Mouse (Mus musculus): ENCODE measurements around the gene Vwce.

The Vwce gene

DNA sequence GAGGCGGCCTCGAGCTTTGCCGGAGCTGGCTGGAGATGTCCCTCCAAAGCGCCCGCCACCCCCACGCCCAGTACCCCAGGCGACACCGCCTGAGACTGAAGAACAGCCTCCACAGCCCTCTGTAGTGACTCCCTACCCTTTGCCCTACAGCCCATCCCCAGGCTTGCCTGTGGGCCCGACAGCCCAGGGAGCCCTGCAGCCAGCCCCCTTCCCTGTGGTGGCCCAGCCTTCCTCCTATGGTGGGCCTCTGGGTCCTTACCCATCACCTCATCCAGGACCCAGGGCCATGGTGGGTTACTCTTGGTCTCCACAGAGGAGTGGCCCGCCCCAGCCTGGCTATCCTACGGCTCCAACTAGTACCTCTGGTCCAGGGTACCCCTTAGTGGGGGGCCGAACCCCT is 78.6 kb downstream of the Vwce start:
- CTCF ChIA-PET, result interaction anchor here (0.7 kb wide), 1 partner anchor 169 kb away, joined by 4 read pairs; no protein-coding TSS in a partner anchor

DNA sequence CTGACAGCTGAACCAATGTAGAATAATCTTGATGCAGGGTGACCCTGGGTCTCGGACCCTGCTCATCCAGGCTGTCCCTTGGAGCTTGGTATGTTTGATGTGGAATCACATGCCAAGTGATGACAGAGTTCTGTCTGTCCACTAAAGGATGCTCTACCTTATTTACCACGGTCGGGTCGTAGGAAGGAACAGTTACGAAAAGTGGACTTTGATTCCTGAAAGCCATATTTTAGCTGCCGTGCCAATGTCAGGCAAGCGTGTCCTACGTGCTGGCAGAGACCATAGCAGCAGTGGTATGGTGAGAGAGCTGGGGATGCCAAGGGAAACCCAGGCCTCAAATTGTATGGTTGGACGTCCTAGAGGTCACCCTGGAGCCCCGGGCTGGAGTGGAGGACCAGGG is 79.5 kb downstream of the Vwce start:
- CTCF ChIA-PET, result interaction anchor here (0.8 kb wide), 1 partner anchor 167 kb away, joined by 3 read pairs; no protein-coding TSS in a partner anchor

DNA sequence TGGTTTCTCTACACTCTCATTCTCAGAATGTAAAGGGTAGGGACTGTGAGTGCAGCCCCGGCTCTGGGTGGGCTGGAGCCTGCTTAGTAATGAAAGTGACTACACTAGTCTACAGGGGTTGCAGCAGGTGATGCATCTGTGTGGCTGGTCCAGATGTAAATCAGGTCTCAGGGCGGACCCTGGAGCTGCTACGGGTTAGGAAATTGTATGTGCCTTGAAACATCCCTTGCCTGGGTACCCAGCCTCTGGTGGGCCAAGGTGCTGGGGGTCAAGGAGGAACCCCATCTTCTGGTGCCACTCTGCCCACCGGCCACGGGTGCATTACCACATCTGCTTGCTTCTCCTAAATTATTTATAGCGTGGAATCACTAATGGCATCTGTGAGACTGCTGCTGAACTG is 80.2 kb downstream of the Vwce start:
- CTCF ChIA-PET, result interaction anchor here (0.6 kb wide), 1 partner anchor 523 kb away, joined by 3 read pairs; no protein-coding TSS in a partner anchor

DNA sequence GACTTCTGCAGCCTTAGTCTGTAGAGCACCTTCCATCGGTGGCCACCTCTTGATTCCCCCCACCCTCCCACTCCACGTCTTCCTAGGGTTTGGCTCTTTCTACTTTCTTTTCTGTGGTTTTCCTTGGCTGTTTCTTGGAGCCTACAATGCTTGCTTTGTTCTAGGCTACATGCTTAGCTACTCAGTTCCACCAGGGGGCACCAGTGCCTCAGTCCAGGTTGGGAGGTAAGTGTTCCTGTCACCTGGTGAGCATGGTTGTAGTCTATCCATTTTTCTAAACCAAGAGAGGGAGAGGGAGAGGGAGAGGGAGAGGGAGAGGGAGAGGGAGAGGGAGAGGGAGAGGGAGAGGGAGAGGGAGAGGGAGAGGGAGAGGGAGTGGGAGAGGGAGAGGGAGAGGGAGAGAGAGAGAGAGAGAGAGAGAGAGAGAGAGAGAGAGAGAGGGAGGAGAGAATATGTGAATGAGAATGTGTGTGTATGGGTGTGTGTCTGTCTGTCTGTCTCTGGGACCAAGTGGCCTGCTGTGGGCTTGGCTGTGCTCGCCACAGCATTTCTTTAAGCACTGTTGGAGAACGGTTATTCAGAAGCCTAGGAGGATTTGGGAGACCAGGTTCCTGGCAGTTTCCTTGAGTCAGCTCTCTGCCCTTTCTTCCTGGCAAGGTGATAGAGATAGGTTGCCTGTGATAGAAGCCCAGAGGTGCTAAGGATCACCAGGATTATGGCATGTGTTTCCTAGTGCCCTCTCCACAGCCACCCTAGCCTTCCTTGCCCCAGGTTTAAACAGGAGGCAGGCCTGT is 80.9 kb downstream of the Vwce start:
- CTCF ChIA-PET, result interaction anchor here (0.6 kb wide), 1 partner anchor 524 kb away, joined by 3 read pairs; no protein-coding TSS in a partner anchor

DNA sequence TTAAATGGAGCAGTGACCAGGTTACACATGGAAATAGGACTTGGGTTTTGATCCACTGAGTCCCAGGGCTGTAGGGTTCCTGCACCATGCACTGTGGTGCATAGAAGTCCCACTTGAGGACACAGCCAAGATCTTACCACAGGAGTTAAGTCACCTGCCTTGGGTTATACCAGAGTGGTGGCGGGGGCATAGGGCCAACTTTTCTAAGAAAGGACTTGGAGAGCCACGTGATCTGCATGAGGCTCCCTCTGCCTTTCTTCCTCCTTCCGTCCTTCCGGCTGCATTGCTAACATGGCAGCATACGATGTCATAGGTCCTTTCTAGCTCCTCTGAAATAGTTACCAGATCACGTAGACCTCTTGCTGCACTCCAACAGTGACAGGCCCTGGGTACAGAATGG is 81.5 kb downstream of the Vwce start:
- CTCF ChIA-PET, result no interaction called here

Measured in spleen, embryonic (tissue).